Mouse (Mus musculus): ENCODE measurements at regions not wholly inside any gene's neighbourhood (a gene's known extent, or its start where the extent isn't known, plus 50 kb on each side); places are given as distances from the start of the nearest gene placed in this dataset.

- no peak for TF ChIP-seq CTCF (IDR thresholded peaks at IDR 0.05)
- TF ChIP-seq POLR2A (IDR thresholded peaks at IDR 0.05; ENCODE audit: insufficient read depth, low read depth, low read length): no peak
Measured at GRCm38 (mm10) chr15:93766981-93767380, 171.3 kb upstream of the Prickle1 start.
